Mouse (Mus musculus): Measurements from ENCODE around the gene Rgs14.

- TF ChIP-seq CTCF (conservative IDR thresholded peaks at IDR 0.05; ENCODE audit: low read length) (no peak), POU5F1 (IDR thresholded peaks at IDR 0.05; ENCODE audit: borderline replicate concordance, low read length) (no peak), NANOG (IDR thresholded peaks at IDR 0.05; ENCODE audit: borderline replicate concordance, low read length) (no peak)
Observed at GRCm38 (mm10) chr13:55403266-55403665, 33.7 kb downstream of the Rgs14 start.
